Mouse (Mus musculus) E14TG2a.4 (cell line): ENCODE results near the gene Slc35e3.

Experiments used
- H3K27me3 ChIP-seq: 2 replicates; pipeline ENCODE4 v1.6.1; 2014; ENCODE audit warnings: low read length, control low read depth; ENCODE audit not compliant: insufficient read depth
- H3K36me3 ChIP-seq: 2 replicates; pipeline ENCODE4 v1.6.1; 2014; ENCODE audit warnings: low read length, control low read depth; ENCODE audit not compliant: insufficient read depth
- H3K4me1 ChIP-seq: replicated peaks from 2 replicates; pipeline ENCODE4 v1.6.1; 2014; ENCODE audit warnings: low read depth, low read length, control low read depth
- H3K4me3 ChIP-seq: replicated peaks from 2 replicates; pipeline ENCODE4 v1.5.1; 2014; ENCODE audit warnings: mild to moderate bottlenecking, low read length
- H3K9me3 ChIP-seq: 2 replicates; pipeline ENCODE4 v1.6.1; 2014; ENCODE audit warnings: low read length, control low read depth
- CTCF ChIP-seq: conservative IDR thresholded peaks from 2 replicates; pipeline ENCODE4 v1.5.1; 2014; ENCODE audit warnings: low read length
- NANOG ChIP-seq: IDR thresholded peaks from 2 replicates; pipeline ENCODE4 v1.6.1; 2014; ENCODE audit warnings: borderline replicate concordance, low read length, mixed read lengths
- POU5F1 ChIP-seq: IDR thresholded peaks from 2 replicates; pipeline ENCODE4 v1.6.1; 2014; ENCODE audit warnings: low read length, borderline replicate concordance

The Slc35e3 gene

DNA sequence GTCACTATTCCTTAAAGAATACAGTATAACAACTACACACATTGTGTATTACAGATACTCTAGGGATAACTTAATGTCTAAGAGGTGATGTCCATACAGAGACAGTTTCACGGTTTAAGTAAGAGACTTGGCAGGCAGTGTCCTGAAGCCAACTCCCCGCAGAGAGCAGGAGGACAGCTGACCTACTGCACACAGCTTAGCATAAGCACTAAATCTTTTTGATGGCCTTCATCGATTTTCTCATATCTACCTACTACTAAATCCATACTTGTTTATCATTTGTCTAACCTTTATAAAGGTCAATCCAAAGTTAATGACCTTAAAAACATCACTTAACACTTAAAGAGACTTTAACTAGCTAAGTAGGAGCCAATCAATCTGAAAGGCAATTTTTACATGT lies 42.7 kb downstream of the Slc35e3 start:
- H3K9me3 ChIP-seq, result no peaks in the 10 kb centered on the region
- H3K27me3 ChIP-seq, result no peaks in the 10 kb centered on the region
- H3K36me3 ChIP-seq, result peaks cover 96% of the 10 kb centered on the region
- peaks cover 67% of the 10 kb centered on the region for H3K4me1 ChIP-seq
- TF ChIP-seq POU5F1 (no peak), CTCF (no peak), NANOG (peak; percentile 54; the same call in 1 of the 2 replicates)
- no peak overlapping the region for H3K4me3 ChIP-seq

DNA sequence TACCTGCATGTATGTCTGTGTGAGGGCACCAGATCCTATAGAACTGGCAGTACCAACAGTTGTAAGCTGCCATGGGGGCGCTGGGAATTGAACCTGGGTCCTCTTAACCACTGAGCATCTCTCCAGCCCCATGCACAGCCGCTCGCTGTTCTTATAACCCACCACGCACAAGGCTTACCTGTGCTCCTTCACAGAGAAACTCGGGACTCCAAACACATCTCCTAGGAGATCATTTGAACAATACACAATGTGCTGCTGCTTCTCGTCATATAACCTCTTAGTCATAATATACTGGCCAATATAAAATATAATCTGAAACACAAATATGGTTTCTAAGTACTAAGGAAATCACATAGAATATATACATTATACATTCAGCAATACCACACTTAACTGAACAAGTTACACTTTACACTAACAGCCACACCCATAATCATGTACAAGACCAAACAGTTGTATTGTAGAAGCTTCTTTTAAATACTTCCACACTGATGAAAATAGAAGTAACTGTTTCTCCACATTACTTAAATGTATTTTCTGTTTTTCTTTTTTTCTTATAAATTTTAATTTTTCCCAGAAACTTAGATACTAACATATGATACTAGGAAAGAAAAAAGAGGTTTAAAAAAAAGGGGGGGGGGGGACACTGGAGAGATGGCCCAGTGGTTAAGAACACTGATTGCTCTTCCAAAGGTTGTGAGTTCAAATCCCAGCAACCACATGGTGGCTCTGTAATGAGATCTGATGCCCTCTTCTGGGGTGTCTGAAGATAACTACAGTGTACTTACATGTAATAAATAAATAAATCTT lies 43.9 kb downstream of the Slc35e3 start:
- Histone ChIP-seq H3K4me3 (no peak overlapping the region), H3K36me3 (peaks cover 99% of the 10 kb centered on the region), H3K27me3 (no peaks in the 10 kb centered on the region), H3K4me1 (peaks cover 67% of the 10 kb centered on the region), H3K9me3 (no peaks in the 10 kb centered on the region)
- TF ChIP-seq CTCF (no peak), POU5F1 (no peak), NANOG (no peak)

DNA sequence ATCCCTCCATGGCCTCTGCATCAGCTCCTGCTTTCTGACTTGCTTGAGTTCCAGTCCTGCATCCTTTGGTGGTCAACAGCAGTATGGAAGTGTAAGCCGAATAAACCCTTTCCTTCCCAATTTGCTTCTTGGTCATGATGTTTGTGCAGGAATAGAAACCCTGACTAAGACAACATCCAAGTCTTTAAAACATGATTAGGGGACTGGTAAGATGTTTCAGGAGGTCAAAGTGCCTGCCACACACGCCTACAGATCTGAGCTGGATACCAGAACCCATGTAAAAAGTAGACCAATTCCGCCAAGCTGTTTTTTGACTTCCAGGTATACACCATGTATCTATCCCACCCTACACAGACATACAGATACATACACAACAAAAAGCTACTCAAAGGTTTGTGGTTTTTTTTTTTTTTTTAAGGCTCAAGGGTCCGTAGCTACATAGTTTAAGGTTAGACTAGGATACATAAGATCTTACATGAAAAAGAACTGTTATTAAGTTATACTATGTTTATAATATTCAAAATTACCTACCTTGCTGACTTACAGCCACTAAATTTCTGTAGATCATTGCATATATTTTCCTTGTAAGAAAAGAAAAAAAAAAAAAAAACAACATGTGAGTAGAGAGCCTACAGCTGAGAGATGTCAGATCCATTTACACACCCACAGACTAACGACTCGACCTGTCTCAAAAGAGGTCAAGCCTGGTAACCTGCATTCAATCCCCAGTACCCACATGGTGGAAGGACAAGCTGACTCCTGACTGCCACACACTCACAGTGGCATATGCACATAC lies 44.9 kb downstream of the Slc35e3 start:
- H3K4me3 ChIP-seq, result no peak overlapping the region
- TF ChIP-seq CTCF (no peak), POU5F1 (no peak), NANOG (no peak)
- H3K4me1 ChIP-seq, result peaks cover 59% of the 10 kb centered on the region
- no peaks in the 10 kb centered on the region for H3K27me3 ChIP-seq
- peaks cover 99% of the 10 kb centered on the region for H3K36me3 ChIP-seq
- H3K9me3 ChIP-seq, result no peaks in the 10 kb centered on the region

DNA sequence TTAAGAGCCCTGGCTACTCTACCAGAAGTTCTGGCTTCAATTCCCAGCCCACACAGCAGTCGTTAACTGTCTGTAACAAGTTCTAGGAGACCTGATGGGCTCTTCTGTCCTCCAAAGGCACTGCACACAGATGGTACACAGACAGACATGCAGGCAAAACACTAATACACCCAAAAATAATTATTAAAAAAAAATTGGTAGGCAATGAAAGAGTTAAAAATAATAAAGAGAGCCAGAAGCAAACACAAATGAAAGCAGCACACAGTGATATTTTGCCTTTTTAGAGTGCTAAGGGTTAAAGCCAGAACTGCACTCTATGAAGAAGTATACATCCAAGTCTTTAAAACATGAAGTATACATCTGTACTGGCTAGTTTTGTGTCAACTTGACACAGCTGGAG lies 45.7 kb downstream of the Slc35e3 start:
- H3K27me3 ChIP-seq, result no peaks in the 10 kb centered on the region

DNA sequence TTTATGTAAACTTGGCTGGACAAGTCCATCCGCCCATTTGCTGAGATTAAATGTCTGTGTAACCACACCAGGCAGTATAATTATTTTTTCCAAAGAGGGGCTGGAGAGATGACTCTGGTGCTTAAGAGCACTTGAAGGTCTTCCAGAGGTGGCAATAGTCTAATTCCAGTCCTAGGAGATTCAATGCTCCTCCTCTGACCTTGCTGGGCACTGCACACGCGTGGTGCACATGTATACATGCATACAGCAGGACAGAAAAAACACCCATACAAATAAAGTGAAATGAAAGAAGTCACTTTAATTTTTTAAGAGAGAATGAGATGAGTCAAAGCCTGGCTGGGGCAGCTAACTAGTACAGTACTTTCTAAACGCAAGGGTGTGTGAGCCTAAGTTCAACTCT lies 46.3 kb downstream of the Slc35e3 start:
- no peak overlapping the region for H3K4me3 ChIP-seq
- no peak for TF ChIP-seq POU5F1
- H3K9me3 ChIP-seq, result no peaks in the 10 kb centered on the region
- H3K4me1 ChIP-seq, result peaks cover 51% of the 10 kb centered on the region
- peaks cover 100% of the 10 kb centered on the region for H3K36me3 ChIP-seq
- no peaks in the 10 kb centered on the region for H3K27me3 ChIP-seq

More for the DNA sequence above, 45.7 kb downstream of the Slc35e3 start:
- TF ChIP-seq NANOG, result no peak
- TF ChIP-seq POU5F1, result no peak
- TF ChIP-seq CTCF, result no peak
- peaks cover 100% of the 10 kb centered on the region for H3K36me3 ChIP-seq
- no peaks in the 10 kb centered on the region for H3K9me3 ChIP-seq
- peaks cover 53% of the 10 kb centered on the region for H3K4me1 ChIP-seq
- H3K4me3 ChIP-seq, result no peak overlapping the region

DNA sequence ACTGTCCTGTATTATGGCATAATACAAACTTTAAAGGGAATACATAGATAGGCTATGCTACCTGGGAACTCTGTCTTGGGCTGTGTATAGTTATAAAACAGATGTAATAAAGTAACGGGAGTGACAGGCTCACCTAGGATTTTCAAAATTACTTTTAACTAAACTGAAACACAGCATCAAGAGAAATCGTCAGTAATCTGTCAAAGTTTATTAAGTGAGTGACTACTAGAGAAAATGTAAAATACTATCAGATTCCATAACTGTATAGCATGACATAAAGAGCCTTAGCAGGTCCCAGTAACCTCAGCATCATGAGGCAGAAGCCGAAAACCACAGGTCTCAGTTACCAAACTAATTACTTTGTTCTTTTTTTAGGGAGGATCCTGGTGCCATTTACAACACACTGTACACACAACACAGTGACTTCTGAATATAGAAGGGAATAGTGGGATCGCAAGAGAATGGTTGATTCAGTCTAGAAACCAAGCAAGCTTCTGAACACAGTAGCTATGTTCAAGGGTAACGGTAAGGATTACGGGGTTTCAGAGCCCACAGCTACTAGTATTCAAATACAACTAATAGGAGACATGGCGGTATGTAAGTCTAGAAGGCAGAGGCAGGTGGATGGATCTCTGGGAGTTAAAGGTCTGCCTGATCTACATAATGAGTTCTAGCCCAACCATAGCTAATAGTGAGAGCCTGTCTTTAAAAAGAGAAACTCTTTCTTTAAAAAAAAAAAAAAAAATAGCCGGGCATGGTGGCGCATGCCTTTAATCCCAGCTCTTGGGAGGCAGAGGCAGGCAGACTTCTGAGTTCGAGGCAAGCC lies 47.6 kb downstream of the Slc35e3 start:
- no peak for TF ChIP-seq CTCF
- no peak for TF ChIP-seq NANOG
- no peak for TF ChIP-seq POU5F1
- no peaks in the 10 kb centered on the region for H3K9me3 ChIP-seq
- peaks cover 45% of the 10 kb centered on the region for H3K4me1 ChIP-seq
- no peaks in the 10 kb centered on the region for H3K27me3 ChIP-seq
- no peak overlapping the region for H3K4me3 ChIP-seq
- H3K36me3 ChIP-seq, result peaks cover 98% of the 10 kb centered on the region

DNA sequence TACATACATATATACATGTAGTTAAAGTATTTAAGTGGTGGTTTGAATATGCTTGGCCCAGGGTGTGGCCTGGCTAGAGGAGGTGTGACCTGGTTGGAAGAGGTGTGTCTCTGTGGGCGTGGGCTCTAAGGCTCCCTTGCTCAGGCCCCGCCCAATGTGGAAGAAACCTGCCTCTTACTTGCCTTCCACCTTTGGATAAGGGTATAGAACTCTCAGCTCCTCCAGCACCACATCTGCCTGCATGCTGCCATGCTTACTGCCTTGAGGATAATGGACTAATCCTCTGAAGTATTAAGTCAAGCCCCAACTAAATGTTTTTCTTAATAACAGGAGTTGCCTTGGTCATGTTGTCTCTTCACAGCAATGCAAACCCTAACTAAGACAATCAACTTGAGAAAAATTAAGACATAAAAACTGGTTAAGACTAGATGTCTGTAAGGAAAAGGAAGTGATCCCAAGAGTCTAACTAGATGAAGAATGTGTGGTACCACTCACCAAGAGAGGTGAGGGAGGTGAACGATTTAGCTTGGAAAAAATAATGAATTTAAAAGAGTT lies 48.5 kb downstream of the Slc35e3 start:
- Histone ChIP-seq H3K4me3 (no peak overlapping the region), H3K4me1 (peaks cover 43% of the 10 kb centered on the region), H3K36me3 (peaks cover 97% of the 10 kb centered on the region), H3K9me3 (no peaks in the 10 kb centered on the region), H3K27me3 (no peaks in the 10 kb centered on the region)
- TF ChIP-seq NANOG (no peak), POU5F1 (no peak), CTCF (no peak)
